Mouse (Mus musculus) kidney, postnatal 25 days (tissue): ENCODE data around the gene Trappc2l.
A peak's percentile ranks its signal among the peaks of the same experiment; 100 is the strongest.
"Not testable (repeated sequence)": the region's sequence is repeated elsewhere in the genome, so short reads cannot be mapped to it uniquely, and the experiment has no call there.

Experiments
- DNase-seq, 2 experiments: peaks; one replicate each; pipeline ENCODE4 v3.0.0; 2021; ENCODE audit warnings: mixed read lengths in 2 of 2

Gene Trappc2l

GRCm38 (mm10) chr8:122611295-122612133 lies at the start of gene Trappc2l, which contains the start of gene Galns:
Gene Trappc2l, plus strand, starts transcription at chr8:122611640.
Gene Galns, minus strand, starts transcription at chr8:122611463.
- DNase-seq, result peak; percentile 97 to 98

- no peak for DNase-seq
Measured at GRCm38 (mm10) chr8:122564363-122565352, 46.8 kb upstream of the Trappc2l start.

GRCm38 (mm10) chr8:122566766-122567165 lies 44.7 kb upstream of the Trappc2l start:
- no peak for DNase-seq

- DNase-seq, result peak; percentile 95 to 96
Measured at GRCm38 (mm10) chr8:122567361-122568108, 43.9 kb upstream of the Trappc2l start, which contains the start of gene Cdt1. Gene Cdt1, plus strand, starts transcription at chr8:122568015.

- no peak for DNase-seq
Measured at GRCm38 (mm10) chr8:122568109-122568504, 43.3 kb upstream of the Trappc2l start.

- DNase-seq, result no peak
Measured at GRCm38 (mm10) chr8:122568881-122569309, 42.5 kb upstream of the Trappc2l start.

GRCm38 (mm10) chr8:122569329-122569728 lies 42.1 kb upstream of the Trappc2l start:
- DNase-seq, result no peak

GRCm38 (mm10) chr8:122569996-122570395 lies 41.4 kb upstream of the Trappc2l start:
- no peak for DNase-seq

GRCm38 (mm10) chr8:122571153-122571552 lies 40.3 kb upstream of the Trappc2l start:
- DNase-seq, result no peak

GRCm38 (mm10) chr8:122571750-122572267 lies 39.6 kb upstream of the Trappc2l start:
- DNase-seq, result no peak

- peak; percentile 40 to 73 for DNase-seq
Measured at GRCm38 (mm10) chr8:122572751-122573150, 38.7 kb upstream of the Trappc2l start.

- not testable (repeated sequence) for DNase-seq
Measured at GRCm38 (mm10) chr8:122573176-122573575, 38.3 kb upstream of the Trappc2l start.

GRCm38 (mm10) chr8:122573577-122573976 lies 37.9 kb upstream of the Trappc2l start:
- no peak for DNase-seq

- DNase-seq, result no peak
Measured at GRCm38 (mm10) chr8:122574264-122574663, 37.2 kb upstream of the Trappc2l start.

GRCm38 (mm10) chr8:122574667-122575251 lies 36.7 kb upstream of the Trappc2l start:
- DNase-seq, result peak; percentile 34 to 71

- DNase-seq, result no peak
Measured at GRCm38 (mm10) chr8:122575286-122575685, 36.2 kb upstream of the Trappc2l start.

GRCm38 (mm10) chr8:122575735-122576647 lies 35.4 kb upstream of the Trappc2l start:
- DNase-seq, result no peak

- DNase-seq, result peak; percentile 97 to 98
Measured at GRCm38 (mm10) chr8:122576648-122577022, 34.8 kb upstream of the Trappc2l start, which contains the start of gene Aprt. Gene Aprt, minus strand, starts transcription at chr8:122576909.

GRCm38 (mm10) chr8:122577116-122577515 lies 34.3 kb upstream of the Trappc2l start:
- no peak for DNase-seq

GRCm38 (mm10) chr8:122579196-122579595 lies 32.2 kb upstream of the Trappc2l start:
- DNase-seq, result peak in 1 of 2 experiments; percentile 58
